Mouse (Mus musculus) gastrocnemius, adult 18-20 months (tissue): Measurements from ENCODE around the gene Dbp. TPM values are rescaled to one million over a fixed set of nuclear protein-coding genes. Genes with fewer than 3 reads are reported as not detected.
A peak's percentile ranks its signal among the peaks of the same experiment; 100 is the strongest.
"Not testable (repeated sequence)": the region's sequence is repeated elsewhere in the genome, so short reads cannot be mapped to it uniquely, and the experiment has no call there.

Experiments used
- DNase-seq: peaks from one replicate; pipeline ENCODE4 v3.0.0; 2021; ENCODE audit warnings: low spot score
- long read RNA-seq, 2 experiments: library from polyadenylated mRNA; stranded (forward); transcript quantifications; one replicate each; pipeline ENCODE4 v2.0.0; 2021
- total RNA-seq, 2 experiments: library from RNA; stranded (reverse); gene quantifications; 2 replicates each; pipeline ENCODE4 v1.2.3; 2021

Dbp gene
- total RNA-seq: 10 to 100 TPM; 19.4 to 22.9 TPM
- long read RNA-seq, experiment 1, transcript Dbp-201 (4 exons, 1,837 nt): major isoform, 36 of 46 reads
- long read RNA-seq, experiment 1, partial matches to known transcripts: 4 of 46 reads
- long read RNA-seq, experiment 1, other reads (novel, unspliced or antisense): 3 of 46 reads
- long read RNA-seq, experiment 2, transcript Dbp-201 (4 exons, 1,837 nt): major isoform, 9 of 15 reads
- long read RNA-seq, experiment 2, partial matches to known transcripts: 1 of 15 reads
- long read RNA-seq, experiment 2, other reads (novel, unspliced or antisense): 1 of 15 reads

DNA sequence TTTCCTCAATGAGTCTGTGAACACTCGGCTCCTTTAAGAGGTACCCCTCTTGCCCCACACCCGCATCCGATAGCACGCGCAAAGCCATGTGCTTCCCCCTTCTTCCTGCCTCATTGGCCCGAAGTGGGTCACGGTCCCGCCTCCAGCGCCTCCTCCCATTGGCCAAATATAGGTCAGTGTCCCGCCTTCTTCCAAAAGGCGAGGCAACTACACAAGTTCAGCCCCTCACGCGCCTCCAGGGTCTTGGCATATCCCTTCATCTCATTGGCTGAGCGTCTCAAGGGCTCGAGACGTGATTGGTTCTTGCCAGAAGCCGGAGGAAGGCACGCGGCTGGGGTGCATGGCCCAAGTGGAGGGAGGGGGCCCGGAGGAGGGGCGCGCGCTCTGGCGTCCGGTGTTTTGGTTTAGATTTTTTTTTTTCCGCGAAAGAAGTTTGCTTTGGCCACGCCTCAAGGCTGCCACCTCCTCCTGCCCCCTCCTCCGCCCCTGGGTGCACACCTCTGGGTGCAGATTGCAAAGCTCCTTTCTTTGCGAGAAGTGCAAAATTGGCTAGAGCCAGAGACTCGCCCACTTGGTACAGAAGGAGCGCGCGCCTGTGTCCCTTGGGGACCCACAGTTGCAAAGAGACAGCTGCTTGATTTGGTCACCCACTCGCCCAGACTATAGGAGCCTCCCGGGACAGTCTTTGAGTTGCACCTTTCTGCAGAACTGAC lies at the start of gene Dbp:
Dbp (plus strand) TSS at position 359 of the 713 bp plus-strand sequence.
- DNase-seq: peak; percentile 100

DNA sequence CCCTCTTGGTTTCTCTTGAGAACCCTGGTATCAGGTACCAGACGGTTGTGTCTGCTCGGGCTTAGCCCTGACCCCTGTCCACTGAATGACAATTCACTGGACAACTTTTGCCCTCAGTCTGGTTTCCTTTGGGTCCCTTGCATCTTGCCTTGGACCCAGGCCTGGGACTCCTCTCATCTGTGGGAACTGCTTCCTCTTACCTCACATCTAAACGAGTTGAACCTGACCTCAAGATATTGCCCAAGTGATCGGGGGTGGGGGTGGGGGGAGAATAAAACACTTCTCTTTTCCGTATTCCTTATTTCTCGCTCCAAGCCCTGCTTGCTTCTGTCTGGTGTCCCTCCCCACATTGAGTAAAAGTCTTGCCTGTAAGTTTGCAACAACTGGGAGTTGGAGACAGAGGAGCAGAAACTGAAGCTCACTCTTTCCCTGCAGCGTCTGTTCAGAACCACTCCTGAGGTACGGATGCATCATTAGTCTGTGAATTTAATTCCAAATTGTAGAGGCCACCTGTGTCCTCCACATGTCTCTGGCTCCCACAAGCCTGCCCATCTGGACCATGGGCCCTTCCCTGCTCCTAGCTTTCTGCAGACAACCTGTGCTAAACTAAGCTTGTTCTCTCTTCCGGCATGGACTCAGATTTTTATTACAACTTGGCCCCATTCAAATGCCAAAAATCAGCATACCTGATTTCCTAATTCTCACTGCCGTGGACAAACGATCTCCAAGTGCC lies 44.0 kb upstream of the Dbp start:
- no peak for DNase-seq

DNA sequence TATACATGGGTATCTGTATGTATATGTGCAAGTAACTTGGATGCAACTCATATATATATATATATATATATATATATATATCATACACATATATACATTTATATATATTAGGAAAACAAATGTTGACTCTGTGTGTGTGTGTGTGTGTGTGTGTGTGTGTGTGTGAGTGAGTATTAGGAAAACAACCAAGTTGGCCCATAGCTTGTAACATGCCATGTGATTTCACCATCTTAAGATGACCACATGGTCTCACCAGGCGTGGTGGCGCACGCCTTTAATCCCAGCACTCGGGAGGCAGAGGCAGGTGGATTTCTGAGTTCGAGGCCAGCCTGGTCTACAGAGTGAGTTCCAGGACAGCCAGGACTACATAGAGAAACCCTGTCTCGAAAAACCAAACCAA lies 43.2 kb upstream of the Dbp start:
- not testable (repeated sequence) for DNase-seq

- no peak for DNase-seq
Observed at GRCm38 (mm10) chr7:45665303-45666138, 39.4 kb upstream of the Dbp start.

GRCm38 (mm10) chr7:45666161-45666560 lies 38.7 kb upstream of the Dbp start, which contains the start of gene Fut2:
Gene Fut2 (minus strand): TSS chr7:45666394.
- no peak for DNase-seq

DNA sequence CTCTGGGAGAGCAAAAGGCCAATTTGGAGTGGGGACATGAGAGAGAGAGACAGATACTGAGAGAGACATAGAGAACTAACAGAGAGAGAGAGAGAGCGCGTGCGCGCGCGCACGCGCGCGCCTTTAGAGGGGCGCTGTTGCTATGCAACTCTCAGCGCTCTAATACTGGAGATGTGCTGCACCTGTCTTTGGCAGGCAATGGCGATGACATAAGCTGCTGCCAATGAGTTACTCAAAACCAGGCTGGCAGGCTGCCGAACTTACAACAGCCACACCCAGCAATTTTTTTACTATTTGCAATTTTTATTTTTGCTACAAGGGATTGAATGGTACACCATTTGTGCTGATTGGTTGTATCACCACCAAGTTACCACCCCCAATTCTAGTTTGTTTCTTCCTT lies 37.1 kb upstream of the Dbp start:
- DNase-seq: no peak

GRCm38 (mm10) chr7:45668921-45669320 lies 36.0 kb upstream of the Dbp start:
- DNase-seq: no peak

DNA sequence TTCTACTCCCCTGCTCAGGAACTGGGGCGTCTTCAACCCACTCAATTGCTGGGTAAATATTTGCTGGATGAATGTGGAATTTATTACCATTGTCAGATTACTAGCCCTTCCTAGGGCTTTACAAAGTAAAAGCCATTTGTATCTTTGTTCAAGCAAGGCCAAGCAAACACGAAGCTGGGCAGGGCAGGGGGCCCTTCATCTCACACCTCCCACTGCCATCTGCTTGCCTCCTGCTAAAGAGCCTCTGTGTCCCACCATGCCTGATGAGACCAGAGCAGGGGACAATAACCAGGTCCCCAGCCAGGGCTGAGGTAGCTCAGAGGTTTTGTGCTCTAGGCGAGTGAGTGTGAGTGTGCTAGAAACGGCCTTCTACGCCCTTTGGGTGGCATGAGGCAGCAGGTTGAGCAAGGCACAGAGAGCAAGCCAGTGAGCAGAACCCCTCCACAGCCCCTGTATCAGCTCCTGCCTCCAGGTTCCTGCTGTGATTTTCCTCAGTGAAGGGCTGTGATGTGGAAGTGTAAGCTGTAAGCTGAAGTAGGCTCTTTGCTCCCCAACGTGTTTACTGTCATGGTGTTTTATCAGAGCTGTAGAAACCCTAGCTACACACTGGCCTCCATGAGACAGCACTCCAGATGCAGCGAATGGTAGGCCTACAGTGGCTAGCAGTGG lies 27.1 kb upstream of the Dbp start:
- no peak for DNase-seq

DNA sequence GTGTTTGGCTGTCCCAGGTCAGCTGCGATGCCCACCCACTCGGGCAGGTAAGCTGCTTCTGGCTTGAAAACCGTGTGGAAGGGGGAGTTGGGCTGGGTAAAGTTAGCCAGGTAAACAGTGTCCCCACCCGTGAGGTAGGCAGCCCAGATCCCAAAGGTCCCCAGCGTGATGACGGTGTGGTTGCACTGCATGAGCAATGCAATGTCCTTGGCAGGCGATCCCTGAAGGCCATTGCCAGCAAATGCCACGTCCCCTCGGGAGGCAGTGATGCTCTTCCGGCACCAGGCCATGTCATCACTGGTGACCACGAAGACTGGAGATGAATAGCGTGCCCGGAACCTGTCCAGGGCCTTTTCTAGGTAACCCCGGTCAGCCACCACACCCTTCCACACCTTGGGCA lies 26.4 kb upstream of the Dbp start:
- no peak for DNase-seq

- DNase-seq: no peak
Observed at GRCm38 (mm10) chr7:45679966-45680621, 24.8 kb upstream of the Dbp start.

GRCm38 (mm10) chr7:45681046-45681736 lies 23.7 kb upstream of the Dbp start:
- peak; percentile 76 for DNase-seq

GRCm38 (mm10) chr7:45682144-45683126 lies 22.5 kb upstream of the Dbp start:
- peak; percentile 89 for DNase-seq

DNA sequence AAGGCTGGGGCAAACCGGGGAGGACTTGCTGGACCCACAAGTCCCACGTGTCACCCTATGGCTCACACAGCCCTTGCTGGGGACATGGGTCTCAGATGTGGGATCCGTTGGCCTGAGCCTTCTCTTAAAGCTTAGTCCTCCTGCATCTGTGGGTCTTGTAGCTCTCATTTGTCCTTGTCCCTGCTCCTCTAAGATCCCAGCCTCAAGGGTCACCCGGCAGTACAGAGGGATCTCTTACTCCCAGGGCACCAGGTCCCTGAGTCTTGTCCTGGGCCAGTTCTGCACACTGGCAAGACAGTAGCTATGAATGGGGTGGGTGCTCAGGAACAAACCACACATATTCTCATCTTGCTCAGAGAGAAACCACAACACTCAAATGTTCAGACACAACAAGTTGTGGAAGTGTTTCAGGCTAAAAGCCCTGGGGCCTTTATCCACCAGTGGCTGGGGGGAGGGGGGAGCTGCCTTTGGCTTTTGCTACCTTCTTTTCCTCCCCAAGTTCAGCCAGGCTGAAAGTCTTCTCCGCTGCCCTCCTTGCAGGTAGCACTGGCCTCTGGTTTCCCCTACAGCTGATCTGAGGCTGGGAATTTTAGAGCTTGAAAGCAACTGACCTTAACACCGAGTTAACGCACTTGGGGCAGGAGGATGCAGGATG lies 21.4 kb upstream of the Dbp start, which contains the start of gene Ntn5:
Ntn5 (plus strand) TSS at position 627 of the 655 bp plus-strand sequence.
- DNase-seq: no peak

DNA sequence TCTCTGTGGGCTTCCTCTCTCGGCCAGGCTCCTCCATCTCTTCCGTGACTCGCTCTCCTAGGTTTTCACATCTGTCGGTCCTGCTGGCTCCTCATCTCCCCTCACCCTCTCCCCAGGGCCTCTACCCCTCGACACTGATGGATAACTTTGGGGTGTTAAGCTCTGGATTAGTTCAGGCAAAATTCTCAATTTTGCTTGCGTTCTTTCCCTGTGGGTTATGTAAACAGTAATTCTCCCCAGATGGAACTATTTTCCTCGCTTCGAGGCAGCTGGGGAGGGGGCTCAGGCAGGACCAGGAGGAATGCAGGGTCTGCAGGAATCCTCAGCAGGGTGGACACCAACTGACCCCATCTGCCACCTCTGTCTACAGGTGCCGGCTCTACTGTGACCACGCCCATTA lies 19.1 kb upstream of the Dbp start:
- no peak for DNase-seq

- DNase-seq: no peak
Observed at GRCm38 (mm10) chr7:45686841-45687240, 18.0 kb upstream of the Dbp start.

DNA sequence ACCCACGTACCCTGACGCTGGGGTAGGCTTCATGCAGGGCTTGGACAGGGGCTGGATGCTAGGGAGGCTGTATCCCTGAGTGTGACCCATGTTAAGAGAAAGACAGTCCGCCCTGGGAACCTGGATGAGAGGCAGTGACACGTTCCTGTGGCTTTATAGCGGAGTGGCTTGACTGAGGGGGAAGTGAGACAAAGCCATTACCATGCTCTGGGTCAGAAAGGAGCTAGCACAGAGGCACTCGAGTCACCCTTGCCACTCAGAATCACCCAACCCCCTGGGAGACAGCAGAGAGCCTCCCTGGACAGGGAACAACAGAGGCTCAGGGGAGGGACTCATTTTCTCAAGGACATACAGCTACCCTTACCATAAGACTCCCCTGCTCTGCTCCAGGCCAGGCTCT lies 15.8 kb upstream of the Dbp start:
- DNase-seq: no peak

DNA sequence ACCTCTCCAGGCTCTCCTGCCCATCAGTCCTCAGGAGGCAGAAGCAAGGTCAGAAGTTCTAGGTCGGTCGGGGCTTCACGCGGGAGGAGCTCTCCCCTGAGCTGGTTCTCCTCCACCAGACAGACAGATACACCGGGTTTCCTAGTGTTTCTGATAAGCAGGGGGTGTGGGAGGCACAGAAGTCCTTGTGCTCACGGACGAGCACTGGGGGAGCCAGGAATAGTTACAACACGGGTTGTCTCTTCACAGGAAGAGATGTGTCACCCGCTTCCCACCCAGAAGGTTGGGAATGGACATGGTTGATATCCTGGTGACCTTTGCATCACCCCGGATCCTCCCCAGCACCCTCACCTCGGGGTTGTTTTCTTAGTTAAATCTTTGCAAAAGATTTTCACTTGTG lies 15.1 kb upstream of the Dbp start:
- DNase-seq: no peak

DNA sequence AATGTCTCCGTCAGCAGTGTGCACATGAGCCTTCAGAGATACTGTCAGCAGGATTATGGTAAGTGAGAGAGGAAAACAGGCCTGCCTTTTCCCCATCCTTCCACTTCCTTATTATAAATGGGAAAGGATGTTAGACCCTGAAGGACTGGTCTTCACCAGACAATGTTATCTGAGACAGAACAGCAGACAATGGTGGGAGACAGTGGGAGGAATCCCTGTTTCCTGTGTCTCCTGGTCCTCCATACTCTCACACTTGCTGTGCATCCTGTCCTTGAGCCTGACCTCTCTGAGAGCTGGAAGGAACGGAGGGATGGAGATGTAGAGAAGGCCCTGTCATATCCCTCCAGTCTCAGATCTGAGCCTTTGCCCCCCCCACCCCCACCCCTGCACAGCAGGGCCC lies 12.5 kb upstream of the Dbp start:
- no peak for DNase-seq
